Mouse (Mus musculus) midbrain, postnatal 0 days (tissue): ENCODE measurements around the gene Pbld1. TPM values are rescaled to one million over a fixed set of nuclear protein-coding genes. Genes with fewer than 3 reads are reported as not detected.

Source experiments
- ATAC-seq: fragments of 200-750 bp; cut with Nextera tagmentation; 2 replicates; pipeline ENCODE4 v1.8.0; 2017; ENCODE audit warnings: moderate number of reproducible peaks, mild to moderate bottlenecking, moderate TSS enrichment, moderate library complexity; ENCODE audit not compliant: low FRiP score
- DNase-seq: peaks from one replicate; pipeline ENCODE4 v3.0.0-alpha.2; 2015; ENCODE audit warnings: low spot score
- H3K27ac ChIP-seq: fragments of 300-500 bp; sonication (generic); 2 replicates; pipeline ENCODE4 v1.5.1; 2014; ENCODE audit warnings: low read depth, mild to moderate bottlenecking, low read length, mixed read lengths
- H3K27me3 ChIP-seq: fragments of 300-500 bp; sonication (generic); 2 replicates; pipeline ENCODE4 v1.6.1; 2014; ENCODE audit warnings: low read length, control low read depth, mixed read lengths; ENCODE audit not compliant: insufficient read depth
- H3K36me3 ChIP-seq: fragments of 300-500 bp; sonication (generic); 2 replicates; pipeline ENCODE4 v1.6.1; 2014; ENCODE audit warnings: low read length, control low read depth, mixed read lengths; ENCODE audit not compliant: insufficient read depth
- H3K4me1 ChIP-seq: fragments of 300-500 bp; sonication (generic); 2 replicates; pipeline ENCODE4 v1.6.1; 2014; ENCODE audit warnings: mild to moderate bottlenecking, control low read depth, antibody characterized with exemption, low read length, mixed read lengths; ENCODE audit not compliant: insufficient read depth
- H3K4me2 ChIP-seq: fragments of 300-500 bp; sonication (generic); 2 replicates; pipeline ENCODE4 v1.6.1; 2014; ENCODE audit warnings: low read depth, mild to moderate bottlenecking, low read length, mixed read lengths; ENCODE audit not compliant: poor library complexity, severe bottlenecking
- H3K4me3 ChIP-seq: fragments of 300-500 bp; sonication (generic); 2 replicates; pipeline ENCODE4 v1.5.1; 2014; ENCODE audit warnings: low read depth, mild to moderate bottlenecking, low read length, moderate library complexity
- H3K9ac ChIP-seq: fragments of 300-500 bp; sonication (generic); replicated peaks from 2 replicates; pipeline ENCODE4 v1.6.1; 2014; ENCODE audit warnings: mild to moderate bottlenecking, low read length, moderate library complexity, mixed read lengths; ENCODE audit not compliant: poor library complexity, severe bottlenecking
- H3K9me3 ChIP-seq: fragments of 300-500 bp; sonication (generic); 2 replicates; pipeline ENCODE4 v1.6.1; 2016; ENCODE audit warnings: low read length, control low read depth
- CTCF ChIP-seq: IDR thresholded peaks from 2 replicates; pipeline ENCODE4 v1.5.1; 2016; ENCODE audit warnings: antibody characterized with exemption, mild to moderate bottlenecking
- WGBS: fragments of 180-500 bp; shearing (Covaris S2); extraction: QIAGEN DNeasy Blood & Tissue Kit; methylation state at CpG from one replicate; pipeline ENCODE4 v1.1.7; 2014; 5-methylcytosine and 5-hydroxymethylcytosine counted together
- polyA plus RNA-seq: library from polyadenylated mRNA; unstranded; fragments of >200 nt; fragmentation: Nextera tagmentation; extraction: Ambion mirVana; gene quantifications from 2 replicates; pipeline ENCODE4 v1.2.1, GENCODE M21; 2015
- total RNA-seq: library from RNA; depleted of rRNA; stranded (reverse); fragments of >200 nt; gene quantifications from 2 replicates; pipeline ENCODE4 v1.2.3, GENCODE M21; 2014

The Pbld1 gene
- total and polyA plus RNA-seq, 2 experiments from 2014 or later: 0.59 TPM; not detected in 1

DNA sequence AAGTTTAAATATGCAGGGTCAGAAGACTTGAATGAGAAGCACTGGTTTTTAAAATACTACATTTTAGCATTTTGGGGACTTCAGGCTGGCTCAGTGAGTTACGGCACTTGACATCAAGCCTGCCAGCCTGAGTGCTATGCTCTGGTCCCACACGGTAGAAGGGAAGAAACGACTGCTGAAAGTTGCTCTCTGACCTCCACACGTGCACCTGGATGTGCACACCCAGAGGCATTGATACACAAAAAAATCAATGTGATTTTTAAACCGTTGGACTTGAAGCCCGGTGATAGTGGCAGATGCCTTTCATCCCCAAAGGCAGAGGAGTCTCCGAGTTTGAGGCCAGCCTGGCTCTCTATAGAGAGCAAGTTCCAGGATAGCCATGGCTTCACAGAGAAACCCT lies 32.0 kb downstream of the Pbld1 start:
- H3K27ac ChIP-seq: no peak overlapping the region
- H3K36me3 ChIP-seq: no peaks in the 10 kb centered on the region
- WGBS: 81% methylated on average over 7 of the region's 7 CpGs
- H3K4me3 ChIP-seq: no peak overlapping the region
- H3K4me1 ChIP-seq: 0 out of 2 replicates have a peak, but pooled peaks cover 4% of the 10 kb centered on the region
- H3K9me3 ChIP-seq: no peaks in the 10 kb centered on the region
- TF ChIP-seq CTCF: no peak
- no peak overlapping the region for H3K4me2 ChIP-seq
- no peak for DNase-seq
- H3K9ac ChIP-seq: no peak overlapping the region
- H3K27me3 ChIP-seq: no peaks in the 10 kb centered on the region
- ATAC-seq: no peak

DNA sequence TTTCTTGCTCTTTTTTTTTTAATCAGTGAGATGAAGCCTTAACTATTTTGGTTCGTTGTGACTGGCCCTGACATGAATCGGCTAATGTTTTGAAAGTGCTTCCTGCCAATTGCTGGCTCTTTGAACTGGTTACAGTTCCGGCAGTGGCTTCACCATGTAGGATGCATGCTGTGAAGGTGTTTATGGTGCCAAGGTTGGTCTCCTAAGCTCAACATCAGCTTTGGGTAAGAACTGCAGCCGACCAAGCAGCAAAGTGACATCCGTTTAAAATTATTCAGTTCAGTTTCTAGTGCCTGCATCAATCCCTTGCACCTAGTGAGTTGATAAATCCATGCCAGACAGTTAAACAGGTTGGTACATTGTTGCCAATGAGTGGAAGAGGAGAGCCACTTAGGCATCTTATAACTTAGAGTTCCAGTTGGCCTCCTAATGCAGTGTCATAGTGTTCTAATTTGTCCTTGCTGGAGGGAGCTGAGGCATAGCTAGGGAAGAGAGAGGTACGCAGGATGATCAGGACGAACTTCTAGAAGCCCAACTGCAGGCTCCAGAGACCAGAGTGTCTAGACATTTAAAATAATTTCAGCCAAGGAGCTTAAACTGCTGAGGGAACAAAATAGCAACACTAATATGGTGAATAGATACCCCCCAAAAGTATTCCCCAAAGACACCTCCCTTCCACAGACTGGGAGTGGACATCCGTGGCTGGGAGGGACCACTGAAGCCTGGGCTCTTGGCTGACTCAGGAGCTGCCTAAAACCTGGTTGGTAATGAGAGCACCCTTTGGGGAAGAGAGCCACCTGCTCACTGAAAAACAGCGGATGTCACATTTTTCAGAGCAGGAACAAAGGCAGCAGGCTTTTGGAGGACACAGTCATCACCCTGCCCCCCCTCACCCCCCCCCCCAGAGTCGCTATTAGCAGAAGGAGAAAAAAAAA lies 32.9 kb downstream of the Pbld1 start:
- Histone ChIP-seq H3K9me3 (no peaks in the 10 kb centered on the region), H3K27me3 (no peaks in the 10 kb centered on the region), H3K9ac (no peak overlapping the region), H3K4me1 (0 out of 2 replicates have a peak, but pooled peaks cover 4% of the 10 kb centered on the region), H3K36me3 (no peaks in the 10 kb centered on the region), H3K27ac (no peak overlapping the region), H3K4me2 (no peak overlapping the region), H3K4me3 (no peak overlapping the region)
- WGBS: 66% methylated on average over 10 of the region's 10 CpGs
- no peak for TF ChIP-seq CTCF
- ATAC-seq (no peak), DNase-seq (no peak)

DNA sequence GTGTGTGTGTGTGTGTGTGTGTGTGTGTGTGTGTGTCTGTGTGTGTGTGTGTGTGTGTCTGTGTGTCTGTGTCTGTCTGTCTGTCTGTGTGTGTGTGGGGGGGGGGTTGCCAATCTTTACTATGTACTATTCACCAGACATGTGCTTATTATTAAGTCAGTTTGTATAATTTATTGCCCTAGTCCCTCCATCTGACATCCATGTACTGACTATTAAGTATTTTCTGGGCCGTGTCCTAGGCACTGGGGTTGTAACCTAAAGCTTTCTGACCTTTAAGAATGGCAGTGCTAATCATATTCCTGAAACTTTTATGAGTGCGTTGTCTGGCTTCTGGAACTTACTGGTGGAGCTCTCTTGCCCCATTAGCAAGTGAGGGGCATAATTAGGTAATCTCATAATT lies 36.8 kb downstream of the Pbld1 start:
- no peak overlapping the region for H3K27ac ChIP-seq
- no peak overlapping the region for H3K4me2 ChIP-seq
- H3K36me3 ChIP-seq: no peaks in the 10 kb centered on the region
- H3K9me3 ChIP-seq: no peaks in the 10 kb centered on the region
- 0 out of 2 replicates have a peak, but pooled peaks cover 2% of the 10 kb centered on the region for H3K4me1 ChIP-seq
- no peak for TF ChIP-seq CTCF
- no peak overlapping the region for H3K9ac ChIP-seq
- H3K4me3 ChIP-seq: no peak overlapping the region
- no peaks in the 10 kb centered on the region for H3K27me3 ChIP-seq
- ATAC-seq: no peak
- DNase-seq: no peak
- WGBS: 86% methylated on average over 2 of the region's 2 CpGs

DNA sequence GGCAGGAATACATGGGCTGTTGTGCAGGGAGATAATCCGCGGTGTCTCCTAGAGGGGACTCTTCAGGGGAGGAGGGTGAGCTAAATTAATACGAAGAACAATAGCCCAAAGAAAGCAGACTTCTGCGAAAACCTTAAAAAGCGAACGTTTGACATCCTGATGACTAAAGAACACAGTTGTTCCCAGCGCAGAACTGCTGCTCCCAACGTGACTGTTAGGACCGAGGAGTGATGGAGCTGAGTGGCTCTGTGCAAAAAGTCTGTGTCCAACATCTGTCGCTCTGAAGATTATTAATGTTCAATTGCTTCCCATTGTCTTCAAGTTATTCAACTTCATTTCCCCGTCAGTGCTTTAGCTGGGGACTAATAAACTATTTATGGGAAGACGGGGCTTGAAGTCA lies 38.2 kb downstream of the Pbld1 start:
- no peaks in the 10 kb centered on the region for H3K36me3 ChIP-seq
- no peaks in the 10 kb centered on the region for H3K27me3 ChIP-seq
- no peak overlapping the region for H3K4me3 ChIP-seq
- no peak for TF ChIP-seq CTCF
- DNase-seq: no peak
- no peak overlapping the region for H3K4me2 ChIP-seq
- H3K9me3 ChIP-seq: no peaks in the 10 kb centered on the region
- 59% methylated on average over 12 of the region's 12 CpGs for WGBS
- H3K9ac ChIP-seq: no peak overlapping the region
- H3K27ac ChIP-seq: no peak overlapping the region
- 0 out of 2 replicates have a peak, but pooled peaks cover 2% of the 10 kb centered on the region for H3K4me1 ChIP-seq
- no peak for ATAC-seq

DNA sequence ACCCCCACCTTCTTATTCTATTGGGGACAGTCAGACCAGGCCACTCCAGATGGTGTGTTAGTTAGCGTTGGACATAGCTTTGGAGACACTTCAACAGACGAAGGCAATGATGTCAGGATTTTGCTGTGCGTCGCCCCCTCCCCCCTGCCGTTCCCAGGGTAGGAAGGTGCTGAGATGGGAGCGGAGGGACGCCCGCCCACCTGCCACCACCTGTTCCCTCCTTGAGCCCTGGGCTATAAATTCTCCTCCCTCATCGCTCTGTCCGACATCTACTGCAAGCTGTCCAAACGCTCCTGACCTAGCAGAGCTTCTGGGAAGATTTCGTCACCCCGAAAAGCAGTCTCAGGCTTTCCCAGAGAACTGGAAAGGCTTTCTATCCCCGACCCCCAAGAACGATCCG lies 39.6 kb downstream of the Pbld1 start, which contains the start of gene Atoh7:
Atoh7 (plus strand) TSS at position 131 of the 400 bp plus-strand sequence.
- no peaks in the 10 kb centered on the region for H3K36me3 ChIP-seq
- H3K27ac ChIP-seq: peak within 1 kb of the TSS; percentile 47
- DNase-seq: no peak
- H3K4me2 ChIP-seq: peak within 1 kb of the TSS; percentile 94
- no peaks in the 10 kb centered on the region for H3K9me3 ChIP-seq
- H3K27me3 ChIP-seq: no peaks in the 10 kb centered on the region
- peak within 1 kb of the TSS; percentile 72 for H3K9ac ChIP-seq
- WGBS: 6% methylated on average over 16 of the region's 16 CpGs
- ATAC-seq: no peak
- peak within 1 kb of the TSS; percentile 69 for H3K4me3 ChIP-seq
- H3K4me1 ChIP-seq: 0 out of 2 replicates have a peak, but pooled peaks cover 2% of the 10 kb centered on the region
- no peak for TF ChIP-seq CTCF
